Mouse (Mus musculus): ENCODE data around the gene Vmn2r109. TPM values are rescaled to one million over a fixed set of nuclear protein-coding genes. Genes with fewer than 3 reads are reported as not detected.

The Vmn2r109 gene
- total RNA-seq (2023; ENCODE audit: inconsistent age): not detected in 4 replicates

GRCm38 (mm10) chr17:20564656-20565055 lies at the start of gene Vmn2r109:
Vmn2r109 (minus strand) TSS chr17:20564756.

GRCm38 (mm10) chr17:20596323-20596722 lies 31.8 kb upstream of the Vmn2r109 start, which contains the start of gene Vmn2r110:
Vmn2r110 (minus strand) TSS chr17:20596423.

GRCm38 (mm10) chr17:20497858-20498257 lies 66.7 kb downstream of the Vmn2r109 start, which contains the start of gene Vmn1r225:
Vmn1r225 (plus strand) TSS chr17:20498158.

Other genes starting within 250 kb of the Vmn2r109 start
- not detected in 4 replicates for gene Vmn2r107, start 219.5 kb downstream of the Vmn2r109 start, total RNA-seq (2023; ENCODE audit: inconsistent age)
- not detected in 4 replicates for gene Vmn1r224, start 150.6 kb downstream of the Vmn2r109 start, total RNA-seq (2023; ENCODE audit: inconsistent age)
- gene Vmn2r108, start 83.4 kb downstream of the Vmn2r109 start, total RNA-seq (2023; ENCODE audit: inconsistent age): 0.06 to 0.10 TPM (median 0.10 TPM) in 3 of 4 replicates, not detected in the other
- gene Vmn1r225, start 66.6 kb downstream of the Vmn2r109 start, total RNA-seq (2023; ENCODE audit: inconsistent age): not detected in 4 replicates
- gene Vmn2r110, start 31.7 kb upstream of the Vmn2r109 start, total RNA-seq (2023; ENCODE audit: inconsistent age): not detected in 4 replicates
- gene Fpr-rs3, start 60.1 kb upstream of the Vmn2r109 start, total RNA-seq (2023; ENCODE audit: inconsistent age): not detected in 4 replicates
- not detected in 4 replicates for gene Vmn1r226, start 118.1 kb upstream of the Vmn2r109 start, total RNA-seq (2023; ENCODE audit: inconsistent age)
- not detected in 4 replicates for gene Vmn1r227, start 165.1 kb upstream of the Vmn2r109 start, total RNA-seq (2023; ENCODE audit: inconsistent age)
- gene Vmn1r228, start 221.4 kb upstream of the Vmn2r109 start, total RNA-seq (2023; ENCODE audit: inconsistent age): not detected in 4 replicates
- 0.06 TPM in 2 of 4 replicates, not detected in the others for gene Vmn1r229, start 246.8 kb upstream of the Vmn2r109 start, total RNA-seq (2023; ENCODE audit: inconsistent age)